Mouse (Mus musculus) liver, postnatal 0 days (tissue): ENCODE results near the gene Oas3.

Experiments used
- CTCF ChIP-seq: sonication (generic); IDR thresholded peaks from 2 replicates; pipeline ENCODE4 v1.5.1; 2016; ENCODE audit warnings: antibody characterized with exemption, low read depth
- EP300 ChIP-seq: IDR thresholded peaks from 2 replicates; pipeline ENCODE4 v1.6.1; 2016; ENCODE audit warnings: antibody characterized with exemption, low read depth, mild to moderate bottlenecking

- TF ChIP-seq CTCF = no peak
- no peak for TF ChIP-seq EP300
These were observed 67.2 kb downstream of the Oas3 start for GRCm38 (mm10) chr5:120710161-120710825.
